Mouse (Mus musculus) natural killer cell, adult 2 months (primary cell): Measurements from ENCODE around the gene Ubald2.
"Not testable (repeated sequence)": the region's sequence is repeated elsewhere in the genome, so short reads cannot be mapped to it uniquely, and the experiment has no call there.

ENCODE experiments used
- DNase-seq, 2 experiments: peaks; one replicate each; pipeline ENCODE4 v3.0.0; 2022; ENCODE audit warnings: low spot score in 2 of 2

Gene Ubald2

DNA sequence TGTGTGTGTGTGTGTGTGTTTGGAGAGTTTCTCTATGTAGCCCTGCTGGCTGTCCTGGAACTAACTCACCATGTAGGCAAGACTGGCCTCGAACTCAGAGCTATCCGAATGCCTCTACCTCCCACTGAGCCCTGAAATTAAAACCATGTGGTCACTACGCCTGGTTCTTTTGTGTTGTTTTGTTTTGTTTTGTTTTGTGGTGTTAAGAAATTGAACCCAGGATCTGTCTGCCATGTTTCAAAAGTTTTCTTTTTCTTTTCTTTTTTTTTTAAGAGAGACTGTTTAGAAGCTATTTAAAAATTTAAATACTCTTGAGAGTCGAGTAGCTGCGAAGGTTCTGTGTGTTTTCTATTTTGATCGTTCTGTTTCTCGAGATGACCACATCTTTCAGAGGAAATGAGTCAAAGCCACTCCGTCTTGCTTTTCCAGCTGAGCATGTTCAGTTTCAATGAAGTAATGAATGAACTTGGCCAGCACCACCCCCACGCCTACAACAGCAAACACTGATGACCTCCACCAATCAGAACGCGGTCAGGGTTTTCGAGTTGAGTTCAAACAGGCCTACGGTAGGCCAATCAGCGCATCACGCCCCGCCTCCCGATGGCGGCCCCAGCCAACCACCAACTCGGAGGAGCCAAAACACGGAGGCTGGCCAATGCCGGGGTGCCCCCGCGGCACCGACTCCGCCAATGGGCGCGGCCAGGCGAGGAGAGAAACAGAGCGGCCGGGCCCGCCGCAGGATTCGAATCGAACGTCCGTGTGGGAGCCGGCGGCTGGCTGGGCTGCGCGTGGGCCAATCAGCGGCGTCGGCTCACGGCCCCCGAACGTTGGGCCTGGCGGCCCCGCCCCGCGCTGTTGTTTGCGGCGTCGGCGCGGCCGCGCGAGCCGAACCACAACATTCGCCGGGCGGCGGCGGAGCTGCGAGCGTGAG, at the start of gene Ubald2:
Gene Ubald2 (plus strand): TSS at position 739 of the 931 bp plus-strand sequence.
- DNase-seq: peak; percentile 99

DNA sequence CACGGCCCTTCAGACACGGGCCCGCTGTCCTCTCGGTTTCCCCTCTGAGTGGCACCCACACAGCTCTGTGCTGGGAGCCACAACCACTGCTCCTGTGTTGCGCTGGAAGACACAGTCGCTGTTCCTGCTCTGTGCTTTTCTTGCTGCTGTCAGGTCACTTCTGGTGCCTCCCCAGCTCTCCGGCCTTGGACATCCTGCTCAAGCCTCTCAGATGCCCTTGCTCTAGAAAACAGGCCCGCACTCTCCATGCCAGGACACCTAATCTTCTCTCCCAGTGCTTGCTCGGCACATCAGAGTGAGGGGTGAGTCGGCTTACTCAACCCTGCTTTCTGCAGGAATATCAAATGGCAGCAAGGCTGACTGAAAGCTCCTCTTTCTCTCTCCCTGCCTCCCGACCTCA, 49.7 kb upstream of the Ubald2 start:
- DNase-seq: no peak

DNA sequence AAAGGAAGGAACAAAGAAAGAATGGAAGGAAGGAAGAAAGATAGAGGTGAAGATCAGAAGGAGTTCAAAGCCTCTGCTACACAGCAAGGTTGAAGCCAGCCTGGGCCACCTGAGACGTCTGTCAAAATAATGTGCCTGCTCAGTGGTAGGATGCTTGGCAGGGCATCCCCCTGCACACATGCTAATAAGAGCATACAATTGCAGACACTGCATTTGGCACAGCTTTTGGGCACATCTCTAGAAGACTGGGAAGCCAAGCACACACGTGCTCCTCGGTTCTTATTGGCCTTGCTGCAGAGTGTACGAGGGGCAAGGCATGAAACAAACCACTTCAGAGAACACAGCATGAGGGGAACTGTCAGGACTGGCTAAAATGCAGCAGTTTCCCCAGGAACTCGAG, 47.9 kb upstream of the Ubald2 start:
- no peak for DNase-seq

- no peak for DNase-seq
Observed at GRCm38 (mm10) chr11:116387086-116388071, 46.5 kb upstream of the Ubald2 start.

- DNase-seq: peak; percentile 64 to 70
Observed at GRCm38 (mm10) chr11:116388841-116389480, 44.9 kb upstream of the Ubald2 start.

DNA sequence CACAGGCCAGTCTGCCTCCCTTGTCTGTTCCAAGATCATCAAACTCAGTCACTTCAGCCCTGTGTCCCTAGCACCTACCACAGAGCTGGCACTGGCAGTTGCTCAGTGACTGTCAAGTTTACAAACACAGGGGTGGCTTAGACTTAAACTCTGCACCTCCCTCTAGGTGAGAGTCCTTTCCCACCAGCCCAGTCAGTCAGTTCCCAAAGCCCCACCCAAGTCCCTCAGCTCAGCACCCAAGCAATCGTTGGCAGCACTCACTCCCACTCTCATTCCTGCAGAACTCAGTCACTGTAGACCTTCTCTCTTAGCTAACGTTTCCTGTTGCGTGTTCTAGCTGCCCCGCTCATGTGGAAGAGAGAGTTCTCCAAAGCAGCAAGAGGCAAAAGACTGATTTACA, 39.1 kb upstream of the Ubald2 start:
- no peak for DNase-seq

GRCm38 (mm10) chr11:116396276-116396933, 37.5 kb upstream of the Ubald2 start:
- DNase-seq: no peak

GRCm38 (mm10) chr11:116396934-116397330, 37.0 kb upstream of the Ubald2 start:
- no peak for DNase-seq

GRCm38 (mm10) chr11:116397517-116398347, 36.2 kb upstream of the Ubald2 start:
- peak in 1 of 2 experiments; percentile 34 for DNase-seq

GRCm38 (mm10) chr11:116398348-116398677, 35.6 kb upstream of the Ubald2 start:
- DNase-seq: no peak

- no peak for DNase-seq
Observed at GRCm38 (mm10) chr11:116400560-116400959, 33.3 kb upstream of the Ubald2 start.

DNA sequence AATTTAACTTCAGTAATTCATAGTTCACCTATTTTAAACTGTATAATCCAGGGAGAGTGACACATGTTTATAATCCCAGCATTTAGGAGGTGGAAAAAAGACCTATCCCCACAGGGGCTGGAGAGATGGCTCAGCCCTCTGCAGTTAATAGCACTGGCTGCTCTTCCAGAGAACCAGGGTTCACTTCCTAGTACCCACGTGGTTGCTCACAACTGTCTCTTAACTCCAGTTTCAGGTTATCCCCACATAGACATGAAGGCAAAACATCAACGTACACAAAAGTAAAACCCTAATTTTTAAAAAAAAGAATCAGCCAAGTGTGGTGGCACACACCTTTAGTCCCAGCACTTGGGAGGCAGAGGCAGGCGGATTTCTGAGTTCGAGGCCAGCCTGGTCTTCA, 28.3 kb upstream of the Ubald2 start:
- no peak for DNase-seq

DNA sequence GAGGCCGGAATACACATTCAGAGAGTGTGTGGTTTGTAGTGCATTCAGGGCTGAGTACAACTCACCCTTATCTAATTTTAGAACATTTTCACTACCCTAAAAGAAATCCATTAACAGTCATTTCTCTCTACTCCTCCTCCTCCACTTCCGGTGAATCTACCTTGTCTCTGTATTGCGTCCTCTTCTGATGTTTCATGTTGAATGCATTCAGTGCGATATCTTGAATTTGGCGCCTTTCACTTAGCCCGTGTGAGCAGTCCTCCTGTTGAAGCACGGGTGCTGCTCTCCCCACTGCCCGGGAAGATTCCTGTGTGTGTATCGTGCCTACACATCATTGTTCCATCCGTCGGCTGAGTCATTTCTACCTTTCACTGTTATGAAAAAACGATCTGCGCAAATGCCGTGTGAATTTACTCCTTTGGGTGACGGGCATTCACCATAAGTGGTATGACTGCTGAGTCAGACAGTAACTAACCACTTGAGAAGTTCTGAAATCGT, 27.6 kb upstream of the Ubald2 start:
- peak; percentile 83 to 91 for DNase-seq

DNA sequence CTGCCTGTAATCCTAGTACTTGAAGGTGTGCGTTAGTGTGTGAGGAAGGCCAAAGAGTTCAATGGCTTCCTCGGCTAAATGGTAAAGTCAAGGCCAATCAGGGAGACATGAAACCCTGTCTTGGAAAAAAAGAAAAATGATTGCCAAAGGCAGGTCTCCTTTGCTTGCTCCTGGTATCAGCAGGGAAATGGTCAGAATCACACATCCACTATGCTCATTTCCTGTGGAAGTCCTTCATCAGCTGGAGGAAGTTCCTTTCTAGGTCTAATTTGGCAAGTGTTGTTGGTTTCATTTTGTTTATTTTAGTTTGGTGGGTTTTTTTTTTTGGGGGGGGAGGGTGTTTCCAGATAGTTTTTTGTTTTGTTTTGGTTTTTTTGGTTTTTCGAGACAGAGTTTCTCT, 24.9 kb upstream of the Ubald2 start:
- no peak for DNase-seq

DNA sequence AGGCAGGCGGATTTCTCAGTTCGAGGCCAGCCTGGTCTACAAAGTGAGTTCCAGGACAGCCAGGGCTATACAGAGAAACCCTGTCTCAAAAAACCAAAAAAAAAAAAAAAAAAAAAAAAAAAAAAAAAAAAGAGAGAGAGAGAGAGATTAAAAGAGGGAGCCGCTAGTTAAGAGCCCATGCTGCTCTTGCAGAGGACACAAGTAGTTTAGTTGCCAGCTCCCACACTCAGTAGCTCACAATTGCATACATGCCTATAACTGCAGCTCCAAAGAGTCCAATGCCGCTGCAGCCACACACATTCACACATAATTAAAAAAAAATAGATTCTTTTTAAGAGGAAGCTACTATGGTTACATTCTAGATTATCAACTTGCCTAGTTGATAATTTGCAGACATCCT, 23.5 kb upstream of the Ubald2 start:
- not testable (repeated sequence) for DNase-seq

GRCm38 (mm10) chr11:116411582-116411981, 22.3 kb upstream of the Ubald2 start:
- no peak for DNase-seq

DNA sequence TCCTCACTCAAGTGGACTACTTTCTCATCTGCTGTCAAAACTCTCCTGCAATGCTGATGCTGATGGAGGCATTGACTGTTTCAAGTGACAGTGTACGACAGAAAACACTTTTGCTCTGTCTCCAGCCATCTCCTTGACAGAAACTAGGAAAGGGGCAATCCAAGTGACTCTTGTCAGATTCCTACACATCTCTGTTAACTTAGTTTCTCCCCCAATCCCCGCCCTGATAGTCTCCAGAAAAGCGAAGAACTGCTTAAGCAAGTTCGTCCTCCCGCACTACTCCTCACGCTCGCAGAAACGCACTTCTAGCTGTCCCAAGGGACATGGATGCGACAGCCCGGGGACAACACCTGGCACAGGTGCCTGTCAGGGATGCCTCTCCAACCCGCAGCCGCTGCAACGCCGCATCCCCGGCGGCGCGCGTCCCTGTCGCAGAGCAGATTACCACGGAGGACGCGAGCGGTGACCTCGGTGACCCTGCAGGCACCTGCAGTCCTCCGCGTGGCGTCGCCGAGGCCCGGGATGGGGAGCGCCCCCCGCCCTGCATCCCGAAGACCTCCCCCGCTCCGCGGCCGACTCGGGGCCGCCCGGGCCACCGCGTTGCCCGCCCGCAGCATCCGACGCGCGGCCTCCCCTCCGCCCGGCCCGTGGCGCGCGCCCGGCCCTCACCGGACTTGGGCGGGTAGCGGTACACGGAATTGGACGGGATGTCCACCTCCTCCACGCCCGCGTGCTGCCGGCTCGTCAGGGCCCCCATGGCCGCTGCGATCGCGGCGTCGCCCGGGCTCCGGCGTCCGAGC, 21.7 kb upstream of the Ubald2 start:
- no peak for DNase-seq

GRCm38 (mm10) chr11:116412904-116413630, 20.8 kb upstream of the Ubald2 start, which contains the start of gene Rnf157:
Rnf157 (minus strand) TSS chr11:116413032.
- DNase-seq: peak; percentile 80 to 81

GRCm38 (mm10) chr11:116413631-116414022, 20.3 kb upstream of the Ubald2 start:
- peak; percentile 63 to 76 for DNase-seq
